9 mouse cellular contexts compared by ENCODE assay signal in the genomic region with DNA sequence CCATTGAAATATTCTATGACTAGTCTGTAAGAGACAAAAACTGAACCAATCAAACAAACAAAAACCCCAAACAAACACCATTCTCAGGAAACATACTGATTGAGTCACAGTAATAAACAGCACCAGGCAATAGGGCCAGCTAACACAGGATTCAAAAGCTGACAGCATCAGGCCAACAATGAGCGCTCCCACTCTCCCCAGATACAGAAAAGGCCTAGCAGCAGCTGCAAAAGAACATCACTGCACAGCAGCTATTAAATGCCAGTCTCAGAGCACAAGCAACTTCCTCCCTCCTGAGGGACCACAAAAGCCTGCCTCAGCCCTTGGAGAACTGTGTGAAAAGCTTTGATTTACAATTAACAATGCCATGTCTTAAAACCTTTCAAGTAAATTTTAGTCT.
DNase-seq lines count a peak whose midpoint lies in the region; ATAC-seq lines count a peak whose summit lies in the region.
"Had no signal": no experiment of that assay in that cellular context is flagged by ENCODE, and none has a peak within 500 bp of the region (broad histone marks: within the 10 kb centered on the region; RNA-seq: fewer than 3 reads in every experiment).

No protein-coding gene starts in this region.

- peaks cover 13% of the 10 kb centered on the region; the same call in 1 of the 2 replicates for H3K4me1 ChIP-seq in neural tube, embryonic 14.5 days (ENCODE audit: control insufficient read depth, insufficient read depth, low read length)

- H3K4me3 ChIP-seq in neural tube, embryonic 14.5 days (ENCODE audit: low read depth, low read length), result no peak overlapping the region
- H3K4me3 ChIP-seq: liver, embryonic 15.5 days had no signal

- DNase-seq in adrenal gland, postnatal 10 days, result peak; percentile 10
- no peak for DNase-seq in adrenal gland, adult 2 months
- peak; percentile 57 for DNase-seq in Muller cell, postnatal 12 days (ENCODE audit: inconsistent ontology term)
- peak; percentile 23 to 36 for DNase-seq in heart, adult 18-20 months
- DNase-seq in layer of hippocampus, adult 9-11 months, result peak; percentile 38
- DNase-seq in natural killer cell, adult 2 months (ENCODE audit: low spot score in 2 of 2), result no peak
- no peak for DNase-seq in spleen, adult 18-20 months

- no peaks in the 10 kb centered on the region for H3K9me3 ChIP-seq in neural tube, embryonic 14.5 days (ENCODE audit: control insufficient read depth, low read length)
- H3K9me3 ChIP-seq: liver, embryonic 15.5 days had no signal

- ATAC-seq in neural tube, embryonic 14.5 days (ENCODE audit: low read depth), result peak; percentile 31; the same call in 1 of the 2 replicates

- H3K9ac ChIP-seq in neural tube, embryonic 14.5 days (replicated peaks; ENCODE audit: low read depth, low read length), result no peak overlapping the region
- H3K9ac ChIP-seq: liver, embryonic 15.5 days had no signal

- H3K27me3 ChIP-seq in neural tube, embryonic 14.5 days (ENCODE audit: control insufficient read depth, insufficient read depth, low read length), result no peaks in the 10 kb centered on the region
- H3K27me3 ChIP-seq: liver, embryonic 15.5 days had no signal

- H3K36me3 ChIP-seq in neural tube, embryonic 14.5 days (ENCODE audit: control insufficient read depth, insufficient read depth, low read length), result no peaks in the 10 kb centered on the region
- H3K36me3 ChIP-seq: liver, embryonic 15.5 days had no signal

- H3K4me2 ChIP-seq in neural tube, embryonic 14.5 days (ENCODE audit: low read depth, low read length), result 0 out of 2 replicates have a peak overlapping the region, but pooled peaks have one; percentile 2
- H3K4me2 ChIP-seq: liver, embryonic 15.5 days had no signal

- H3K27ac ChIP-seq in neural tube, embryonic 14.5 days (ENCODE audit: low read depth, low read length), result peak overlapping the region; percentile 61
- H3K27ac ChIP-seq: liver, embryonic 15.5 days had no signal

- WGBS in neural tube, embryonic 14.5 days, result 7% methylated on average over 1 of the region's 1 CpGs

Comparison
In these comparisons a context has a peak if more than half of its experiments do, and no peak if none do; other contexts are left out.
1. DNase-seq: peak in adrenal gland, postnatal 10 days (single experiment), Muller cell, postnatal 12 days (single experiment), heart, adult 18-20 months (2 of 2) and layer of hippocampus, adult 9-11 months (single experiment); none in adrenal gland, adult 2 months (single experiment), natural killer cell, adult 2 months (0 of 2) and spleen, adult 18-20 months (0 of 2).